Mouse (Mus musculus): ENCODE results near the gene Ankdd1a. TPM values are rescaled to one million over a fixed set of nuclear protein-coding genes. Genes with fewer than 3 reads are reported as not detected.
A peak's percentile ranks its signal among the peaks of the same experiment; 100 is the strongest.

The Ankdd1a gene
- polyA plus RNA-seq, 1 experiment from 2014 or later = not detected

GRCm38 (mm10) chr9:65531283-65531682 lies 11.3 kb upstream of the Ankdd1a start:
- 0 out of 2 replicates have a peak overlapping the region, but pooled peaks have one; percentile 14 for H3K9ac ChIP-seq
- no peak overlapping the region for H3K4me3 ChIP-seq (replicated peaks)
- H3K27me3 ChIP-seq = no peaks in the 10 kb centered on the region
- DNase-seq (no peak), ATAC-seq (ENCODE audit: low read depth) (no peak)
- peaks cover 83% of the 10 kb centered on the region for H3K4me1 ChIP-seq (replicated peaks)
- no peak overlapping the region for H3K4me2 ChIP-seq
- no peak overlapping the region for H3K27ac ChIP-seq
- 84% methylated on average over 5 of the region's 5 CpGs for WGBS (ENCODE audit: insufficient replicate concordance)
- no peaks in the 10 kb centered on the region for H3K36me3 ChIP-seq
- H3K9me3 ChIP-seq (replicated peaks) = no peaks in the 10 kb centered on the region

- H3K36me3 ChIP-seq = no peaks in the 10 kb centered on the region
Measured at GRCm38 (mm10) chr9:65529659-65530058, 9.7 kb upstream of the Ankdd1a start.

GRCm38 (mm10) chr9:65528417-65529038 lies 8.5 kb upstream of the Ankdd1a start:
- WGBS (ENCODE audit: insufficient replicate concordance) = 32% methylated on average over 6 of the region's 6 CpGs
- DNase-seq = peak; percentile 79
- Histone ChIP-seq H3K27ac (peak overlapping the region; percentile 92), H3K36me3 (no peaks in the 10 kb centered on the region), H3K4me1 (replicated peaks) (peaks cover 76% of the 10 kb centered on the region), H3K27me3 (no peaks in the 10 kb centered on the region), H3K4me3 (replicated peaks) (0 out of 2 replicates have a peak overlapping the region, but pooled peaks have one; percentile 15), H3K4me2 (peak overlapping the region; percentile 56), H3K9ac (peak overlapping the region; percentile 59), H3K9me3 (replicated peaks) (no peaks in the 10 kb centered on the region)
- ATAC-seq (ENCODE audit: low read depth) = peak; percentile 94

More at GRCm38 (mm10) chr9:65529659-65530058, 9.7 kb upstream of the Ankdd1a start:
- Histone ChIP-seq H3K27ac (peak overlapping the region; percentile 92), H3K9ac (peak overlapping the region; percentile 59; the same call in 1 of the 2 replicates), H3K9me3 (replicated peaks) (no peaks in the 10 kb centered on the region), H3K27me3 (no peaks in the 10 kb centered on the region), H3K4me1 (replicated peaks) (peaks cover 79% of the 10 kb centered on the region), H3K4me3 (replicated peaks) (no peak overlapping the region), H3K4me2 (peak overlapping the region; percentile 56)
- peak; percentile 88 for ATAC-seq (ENCODE audit: low read depth)
- WGBS (ENCODE audit: insufficient replicate concordance) = 31% methylated on average over 8 of the region's 8 CpGs
- peak; percentile 74 for DNase-seq

- Histone ChIP-seq H3K4me1 (replicated peaks) (peaks cover 55% of the 10 kb centered on the region), H3K27ac (peak overlapping the region; percentile 25; the same call in 1 of the 2 replicates), H3K36me3 (no peaks in the 10 kb centered on the region), H3K4me3 (replicated peaks) (no peak overlapping the region), H3K9ac (no peak overlapping the region), H3K27me3 (peaks cover 10% of the 10 kb centered on the region), H3K9me3 (replicated peaks) (no peaks in the 10 kb centered on the region), H3K4me2 (no peak overlapping the region)
- DNase-seq (no peak), ATAC-seq (ENCODE audit: low read depth) (no peak)
- 71% methylated on average over 10 of the region's 10 CpGs for WGBS (ENCODE audit: insufficient replicate concordance)
Measured at GRCm38 (mm10) chr9:65525445-65526195, 5.6 kb upstream of the Ankdd1a start.

- ATAC-seq (ENCODE audit: low read depth) (peak; percentile 63), DNase-seq (peak; percentile 69)
- WGBS (ENCODE audit: insufficient replicate concordance) = 22% methylated on average over 14 of the region's 14 CpGs
- Histone ChIP-seq H3K27ac (peak overlapping the region; percentile 31; the same call in 1 of the 2 replicates), H3K27me3 (peaks cover 22% of the 10 kb centered on the region), H3K36me3 (no peaks in the 10 kb centered on the region), H3K9ac (no peak overlapping the region), H3K4me3 (replicated peaks) (no peak overlapping the region), H3K4me2 (no peak overlapping the region), H3K9me3 (replicated peaks) (no peaks in the 10 kb centered on the region), H3K4me1 (replicated peaks) (peaks cover 38% of the 10 kb centered on the region)
Measured at GRCm38 (mm10) chr9:65523611-65524364, 3.8 kb upstream of the Ankdd1a start.

GRCm38 (mm10) chr9:65520505-65520876 lies 498 bp upstream of the Ankdd1a start:
- H3K4me1 ChIP-seq (replicated peaks) = peaks cover 13% of the 10 kb centered on the region
- H3K27me3 ChIP-seq = peaks cover 28% of the 10 kb centered on the region
- H3K9me3 ChIP-seq (replicated peaks) = no peaks in the 10 kb centered on the region
- no peaks in the 10 kb centered on the region for H3K36me3 ChIP-seq
- no peak overlapping the region for H3K27ac ChIP-seq
- H3K4me3 ChIP-seq (replicated peaks) = no peak overlapping the region
- H3K9ac ChIP-seq = no peak overlapping the region
- WGBS (ENCODE audit: insufficient replicate concordance) = 31% methylated on average over 11 of the region's 11 CpGs
- ATAC-seq (ENCODE audit: low read depth) (no peak), DNase-seq (no peak)
- H3K4me2 ChIP-seq = no peak overlapping the region

GRCm38 (mm10) chr9:65514851-65515261 lies 5.1 kb downstream of the Ankdd1a start:
- Histone ChIP-seq H3K27me3 (peaks cover 14% of the 10 kb centered on the region), H3K4me2 (no peak overlapping the region), H3K9me3 (replicated peaks) (no peaks in the 10 kb centered on the region), H3K4me3 (replicated peaks) (no peak overlapping the region), H3K4me1 (replicated peaks) (no peaks in the 10 kb centered on the region), H3K36me3 (no peaks in the 10 kb centered on the region), H3K27ac (no peak overlapping the region), H3K9ac (no peak overlapping the region)
- DNase-seq (no peak), ATAC-seq (ENCODE audit: low read depth) (no peak)
- WGBS (ENCODE audit: insufficient replicate concordance) = 53% methylated on average over 3 of the region's 3 CpGs

GRCm38 (mm10) chr9:65514431-65514830 lies 5.6 kb downstream of the Ankdd1a start:
- ATAC-seq (ENCODE audit: low read depth) (no peak), DNase-seq (no peak)
- no peak overlapping the region for H3K27ac ChIP-seq
- H3K27me3 ChIP-seq = peaks cover 10% of the 10 kb centered on the region; the same call in 1 of the 2 replicates
- H3K4me1 ChIP-seq (replicated peaks) = no peaks in the 10 kb centered on the region
- WGBS (ENCODE audit: insufficient replicate concordance) = 59% methylated on average over 8 of the region's 8 CpGs
- no peak overlapping the region for H3K4me3 ChIP-seq (replicated peaks)
- H3K4me2 ChIP-seq = no peak overlapping the region
- no peak overlapping the region for H3K9ac ChIP-seq
- no peaks in the 10 kb centered on the region for H3K9me3 ChIP-seq (replicated peaks)
- no peaks in the 10 kb centered on the region for H3K36me3 ChIP-seq

GRCm38 (mm10) chr9:65512520-65512919 lies 7.5 kb downstream of the Ankdd1a start:
- H3K27me3 ChIP-seq = 0 out of 2 replicates have a peak, but pooled peaks cover 10% of the 10 kb centered on the region
- no peak overlapping the region for H3K9ac ChIP-seq
- H3K4me3 ChIP-seq (replicated peaks) = no peak overlapping the region
- H3K9me3 ChIP-seq (replicated peaks) = no peaks in the 10 kb centered on the region
- no peaks in the 10 kb centered on the region for H3K36me3 ChIP-seq
- H3K27ac ChIP-seq = no peak overlapping the region
- no peak for ATAC-seq (ENCODE audit: low read depth)
- no peaks in the 10 kb centered on the region for H3K4me1 ChIP-seq (replicated peaks)
- no peak overlapping the region for H3K4me2 ChIP-seq
- 72% methylated on average over 3 of the region's 3 CpGs for WGBS (ENCODE audit: insufficient replicate concordance)
- no peak for DNase-seq

- Histone ChIP-seq H3K36me3 (no peaks in the 10 kb centered on the region), H3K9me3 (replicated peaks) (no peaks in the 10 kb centered on the region), H3K27ac (no peak overlapping the region), H3K9ac (no peak overlapping the region), H3K4me1 (replicated peaks) (no peaks in the 10 kb centered on the region), H3K4me2 (no peak overlapping the region), H3K27me3 (no peaks in the 10 kb centered on the region), H3K4me3 (replicated peaks) (no peak overlapping the region)
- DNase-seq = no peak
- WGBS (ENCODE audit: insufficient replicate concordance) = 49% methylated on average over 7 of the region's 7 CpGs
- no peak for ATAC-seq (ENCODE audit: low read depth)
Measured at GRCm38 (mm10) chr9:65508449-65508848, 11.5 kb downstream of the Ankdd1a start.

All from liver, embryonic 13.5 days (tissue).